Mouse (Mus musculus) heart, postnatal 0 days (tissue): ENCODE data around the gene 2010300C02Rik. TPM values are rescaled to one million over a fixed set of nuclear protein-coding genes. Genes with fewer than 3 reads are reported as not detected.

Experiments used
- ATAC-seq: fragments of 200-750 bp; cut with Nextera tagmentation; 2 replicates; pipeline ENCODE4 v1.8.0; 2017; ENCODE audit warnings: low read depth, moderate number of reproducible peaks, moderate library complexity; ENCODE audit not compliant: insufficient read depth
- DNase-seq: peaks from one replicate; pipeline ENCODE4 v3.0.0-alpha.2; 2016; ENCODE audit warnings: low spot score
- H3K27ac ChIP-seq: fragments of 300-500 bp; sonication (generic); 2 replicates; pipeline ENCODE4 v1.5.1; 2014; ENCODE audit warnings: low read depth, mild to moderate bottlenecking
- H3K27me3 ChIP-seq: fragments of 300-500 bp; sonication (generic); 2 replicates; pipeline ENCODE4 v1.6.1; 2014; ENCODE audit warnings: low read length, mixed read lengths; ENCODE audit not compliant: control insufficient read depth, insufficient read depth
- H3K36me3 ChIP-seq: fragments of 300-500 bp; sonication (generic); replicated peaks from 2 replicates; pipeline ENCODE4 v1.6.1; 2014; ENCODE audit warnings: low read length, mixed read lengths; ENCODE audit not compliant: control insufficient read depth, insufficient read depth
- H3K4me1 ChIP-seq: fragments of 300-500 bp; sonication (generic); 2 replicates; pipeline ENCODE4 v1.6.1; 2014; ENCODE audit warnings: antibody characterized with exemption; ENCODE audit not compliant: control insufficient read depth, insufficient read depth
- H3K4me2 ChIP-seq: fragments of 300-500 bp; sonication (generic); 2 replicates; pipeline ENCODE4 v1.6.1; 2014; ENCODE audit warnings: low read depth, mild to moderate bottlenecking, low read length, moderate library complexity
- H3K4me3 ChIP-seq: fragments of 300-500 bp; sonication (generic); 2 replicates; pipeline ENCODE4 v1.5.1; 2014; ENCODE audit warnings: low read depth, low read length
- H3K9ac ChIP-seq: fragments of 300-500 bp; sonication (generic); replicated peaks from 2 replicates; pipeline ENCODE4 v1.6.1; 2014; ENCODE audit warnings: low read depth, low read length, mixed read lengths
- H3K9me3 ChIP-seq: fragments of 300-500 bp; sonication (generic); replicated peaks from 2 replicates; pipeline ENCODE4 v1.6.1; 2016; ENCODE audit warnings: low read length; ENCODE audit not compliant: control insufficient read depth
- CTCF ChIP-seq: IDR thresholded peaks from 2 replicates; pipeline ENCODE4 v1.5.1; 2016; ENCODE audit warnings: antibody characterized with exemption, control low read depth, low read depth
- EP300 ChIP-seq: IDR thresholded peaks from 2 replicates; pipeline ENCODE4 v1.6.1; 2016; ENCODE audit warnings: antibody characterized with exemption, low read depth
- WGBS: fragments of 180-500 bp; shearing (Covaris S2); extraction: QIAGEN DNeasy Blood & Tissue Kit; methylation state at CpG from one replicate; pipeline ENCODE4 v1.1.7; 2014; 5-methylcytosine and 5-hydroxymethylcytosine counted together
- polyA plus RNA-seq: library from polyadenylated mRNA; unstranded; fragments of >200 nt; fragmentation: Nextera tagmentation; extraction: Ambion mirVana; gene quantifications from 2 replicates; pipeline ENCODE4 v1.2.1, GENCODE M21; 2015
- total RNA-seq: library from RNA; depleted of rRNA; stranded (reverse); fragments of >200 nt; gene quantifications from 2 replicates; pipeline ENCODE4 v1.2.3, GENCODE M21; 2014; ENCODE audit warnings: low replicate concordance

The 2010300C02Rik gene
- total and polyA plus RNA-seq, 2 experiments from 2014 or later: 0.46 to 1.0 TPM

GRCm38 (mm10) chr1:37675444-37675843 is 44.4 kb downstream of the 2010300C02Rik start:
- Histone ChIP-seq H3K9me3 (no peaks in the 10 kb centered on the region), H3K36me3 (no peaks in the 10 kb centered on the region), H3K27me3 (no peaks in the 10 kb centered on the region), H3K27ac (no peak overlapping the region), H3K9ac (no peak overlapping the region), H3K4me1 (no peaks in the 10 kb centered on the region), H3K4me2 (no peak overlapping the region), H3K4me3 (no peak overlapping the region)
- TF ChIP-seq EP300: no peak
- TF ChIP-seq CTCF: no peak
- 60% methylated on average over 6 of the region's 6 CpGs for WGBS
- ATAC-seq (no peak), DNase-seq (no peak)

GRCm38 (mm10) chr1:37674266-37674665 is 45.6 kb downstream of the 2010300C02Rik start:
- no peak for ATAC-seq
- no peak overlapping the region for H3K4me3 ChIP-seq
- H3K4me2 ChIP-seq: no peak overlapping the region
- no peaks in the 10 kb centered on the region for H3K27me3 ChIP-seq
- TF ChIP-seq CTCF (no peak), EP300 (no peak)
- H3K4me1 ChIP-seq: no peaks in the 10 kb centered on the region
- no peak overlapping the region for H3K9ac ChIP-seq
- no peaks in the 10 kb centered on the region for H3K36me3 ChIP-seq
- H3K27ac ChIP-seq: no peak overlapping the region
- no peak for DNase-seq
- 83% methylated on average over 8 of the region's 8 CpGs for WGBS
- no peaks in the 10 kb centered on the region for H3K9me3 ChIP-seq

- TF ChIP-seq EP300 (no peak), CTCF (no peak)
- 43% methylated on average over 4 of the region's 4 CpGs for WGBS
- Histone ChIP-seq H3K27ac (no peak overlapping the region), H3K9me3 (no peaks in the 10 kb centered on the region), H3K4me2 (no peak overlapping the region), H3K9ac (no peak overlapping the region), H3K4me3 (no peak overlapping the region), H3K4me1 (no peaks in the 10 kb centered on the region), H3K36me3 (no peaks in the 10 kb centered on the region), H3K27me3 (no peaks in the 10 kb centered on the region)
- DNase-seq: no peak
- no peak for ATAC-seq
Measured at GRCm38 (mm10) chr1:37671316-37671715, 48.6 kb downstream of the 2010300C02Rik start.

GRCm38 (mm10) chr1:37667386-37667785 is 52.5 kb downstream of the 2010300C02Rik start:
- Histone ChIP-seq H3K9me3 (no peaks in the 10 kb centered on the region), H3K9ac (no peak overlapping the region), H3K4me2 (no peak overlapping the region), H3K4me1 (no peaks in the 10 kb centered on the region), H3K4me3 (no peak overlapping the region), H3K27ac (no peak overlapping the region), H3K27me3 (no peaks in the 10 kb centered on the region), H3K36me3 (no peaks in the 10 kb centered on the region)
- TF ChIP-seq EP300: no peak
- TF ChIP-seq CTCF: no peak
- no peak for DNase-seq
- WGBS: 73% methylated on average over 6 of the region's 6 CpGs
- no peak for ATAC-seq

GRCm38 (mm10) chr1:37666587-37666986 is 53.3 kb downstream of the 2010300C02Rik start:
- H3K4me3 ChIP-seq: no peak overlapping the region
- H3K9me3 ChIP-seq: no peaks in the 10 kb centered on the region
- no peak for DNase-seq
- TF ChIP-seq CTCF (no peak), EP300 (no peak)
- WGBS: 51% methylated on average over 10 of the region's 10 CpGs
- H3K4me1 ChIP-seq: no peaks in the 10 kb centered on the region
- no peak overlapping the region for H3K4me2 ChIP-seq
- H3K27me3 ChIP-seq: no peaks in the 10 kb centered on the region
- no peak overlapping the region for H3K27ac ChIP-seq
- no peaks in the 10 kb centered on the region for H3K36me3 ChIP-seq
- H3K9ac ChIP-seq: no peak overlapping the region
- ATAC-seq: no peak

- Histone ChIP-seq H3K27ac (no peak overlapping the region), H3K4me3 (no peak overlapping the region), H3K9me3 (no peaks in the 10 kb centered on the region), H3K27me3 (no peaks in the 10 kb centered on the region), H3K9ac (no peak overlapping the region), H3K4me2 (no peak overlapping the region), H3K4me1 (no peaks in the 10 kb centered on the region), H3K36me3 (no peaks in the 10 kb centered on the region)
- WGBS: 60% methylated on average over 14 of the region's 14 CpGs
- DNase-seq (no peak), ATAC-seq (no peak)
- TF ChIP-seq CTCF (no peak), EP300 (no peak)
Measured at GRCm38 (mm10) chr1:37665539-37666323, 54.2 kb downstream of the 2010300C02Rik start.
